Mouse (Mus musculus) 3T3-L1 (cell line): ENCODE data around the gene Gm4907.
"Not testable (repeated sequence)": the region's sequence is repeated elsewhere in the genome, so short reads cannot be mapped to it uniquely, and the experiment has no call there.

Experiments
- DNase-seq: peaks from one replicate; pipeline ENCODE4 v3.0.0-alpha.2; 2015; ENCODE audit warnings: low read depth, low spot score

The Gm4907 gene

GRCm38 (mm10) chrX:23882253-23882652, at the start of gene Gm4907:
Gene Gm4907 (plus strand): TSS chrX:23882553.
- DNase-seq, result not testable (repeated sequence)

- not testable (repeated sequence) for DNase-seq
These were observed 48.6 kb upstream of the Gm4907 start for GRCm38 (mm10) chrX:23833784-23834183.

- no peak for DNase-seq
These were observed 41.4 kb upstream of the Gm4907 start for GRCm38 (mm10) chrX:23840921-23841320.

GRCm38 (mm10) chrX:23954161-23954560, 71.8 kb downstream of the Gm4907 start:
- DNase-seq, result no peak
